Mouse (Mus musculus) neutrophil, adult 65 days (primary cell): Measurements from ENCODE around the gene Foxo3. TPM values are rescaled to one million over a fixed set of nuclear protein-coding genes. Genes with fewer than 3 reads are reported as not detected.

ENCODE experiments used
- total RNA-seq: library from RNA; stranded (reverse); gene quantifications from 2 replicates; pipeline ENCODE4 v1.2.4, GENCODE M21; 2023

The Foxo3 gene
- total RNA-seq, result 105 and 137 TPM in 2 replicates

DNA sequence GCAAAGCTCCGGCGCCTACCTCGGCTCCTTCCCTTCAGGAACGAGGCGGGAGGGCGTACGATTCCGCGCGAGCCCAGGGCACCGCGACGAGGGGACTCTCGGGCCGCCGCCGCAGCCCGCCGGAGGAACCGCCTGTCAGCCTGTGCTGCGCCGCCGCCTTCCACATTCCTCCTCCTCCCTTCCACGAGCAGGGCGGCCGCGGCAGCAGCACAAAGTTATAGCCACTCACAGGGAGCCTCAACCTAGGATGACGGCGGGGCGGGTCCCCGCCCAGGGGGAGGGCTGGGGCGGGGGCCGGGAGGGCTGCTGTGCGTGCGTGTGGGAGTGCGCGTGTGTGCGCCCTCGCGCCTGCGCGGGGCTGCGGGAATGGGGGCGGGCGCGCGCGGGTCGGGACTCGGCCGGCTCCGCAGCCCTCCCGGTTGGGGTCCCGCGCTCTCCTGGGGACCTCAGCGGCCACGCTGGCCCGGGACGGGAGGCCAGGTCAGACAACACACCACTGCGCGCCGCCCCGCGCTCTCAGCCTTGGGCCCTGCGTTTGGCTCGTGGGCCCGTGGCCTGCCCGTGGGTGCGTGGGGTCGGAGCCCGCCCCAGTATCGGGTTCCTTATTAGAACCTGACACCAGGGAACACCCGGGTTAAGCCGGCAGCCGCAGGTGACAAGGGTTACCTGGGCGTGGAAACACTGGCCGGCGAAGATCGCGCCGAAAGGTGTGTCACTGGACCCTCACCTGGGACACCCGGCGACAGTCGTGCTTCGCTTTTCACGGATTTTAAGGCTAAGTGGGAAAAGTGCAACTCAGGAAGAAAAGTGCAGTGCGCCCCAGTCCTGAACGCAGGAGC is at the start of gene Foxo3:
TSS of gene Foxo3 (minus strand) at position 249 of the 839 bp plus-strand sequence.

Other genes starting within 250 kb of the Foxo3 start
- 1.8 and 2.1 TPM in 2 replicates for gene Afg1l, start 201.8 kb upstream of the Foxo3 start, total RNA-seq
- 84.5 and 89.9 TPM in 2 replicates for gene Snx3, start 225.3 kb upstream of the Foxo3 start, total RNA-seq